Mouse (Mus musculus) midbrain, embryonic 11.5 days (tissue): ENCODE data around the gene Nxpe3. TPM values are rescaled to one million over a fixed set of nuclear protein-coding genes. Genes with fewer than 3 reads are reported as not detected.
"Not testable (repeated sequence)": the region's sequence is repeated elsewhere in the genome, so short reads cannot be mapped to it uniquely, and the experiment has no call there.

Experiments used
- ATAC-seq: fragments of 200-750 bp; cut with Nextera tagmentation; 2 replicates; pipeline ENCODE4 v1.8.0; 2017; ENCODE audit warnings: moderate TSS enrichment, moderate library complexity; ENCODE audit not compliant: low FRiP score
- DNase-seq: peaks from one replicate; pipeline ENCODE4 v3.0.0; 2015; ENCODE audit warnings: low spot score; ENCODE audit errors: missing footprints
- H3K27ac ChIP-seq: fragments of 300-500 bp; sonication (generic); 2 replicates; pipeline ENCODE4 v1.5.1; 2014; ENCODE audit warnings: low read depth, low read length
- H3K27me3 ChIP-seq: fragments of 300-500 bp; sonication (generic); 2 replicates; pipeline ENCODE4 v1.6.1; 2014; ENCODE audit warnings: mild to moderate bottlenecking, low read length, moderate library complexity, mixed read lengths; ENCODE audit not compliant: control insufficient read depth, insufficient read depth
- H3K36me3 ChIP-seq: fragments of 300-500 bp; sonication (generic); 2 replicates; pipeline ENCODE4 v1.6.1; 2014; ENCODE audit warnings: mild to moderate bottlenecking, low read length, moderate library complexity, mixed read lengths; ENCODE audit not compliant: control insufficient read depth, insufficient read depth
- H3K4me1 ChIP-seq: fragments of 300-500 bp; sonication (generic); 2 replicates; pipeline ENCODE4 v1.6.1; 2014; ENCODE audit warnings: low read length; ENCODE audit not compliant: control insufficient read depth, insufficient read depth
- H3K4me2 ChIP-seq: fragments of 300-500 bp; sonication (generic); 2 replicates; pipeline ENCODE4 v1.6.1; 2014; ENCODE audit warnings: mild to moderate bottlenecking, moderate library complexity
- H3K4me3 ChIP-seq: fragments of 300-500 bp; sonication (generic); 2 replicates; pipeline ENCODE4 v1.5.1; 2014; ENCODE audit warnings: low read depth, low read length
- H3K9ac ChIP-seq: fragments of 300-500 bp; sonication (generic); 2 replicates; pipeline ENCODE4 v1.6.1; 2014; ENCODE audit warnings: low read length
- H3K9me3 ChIP-seq: fragments of 300-500 bp; sonication (generic); 2 replicates; pipeline ENCODE4 v1.6.1; 2016; ENCODE audit warnings: low read length; ENCODE audit not compliant: control insufficient read depth
- WGBS: fragments of 180-500 bp; shearing (Covaris S2); extraction: QIAGEN DNeasy Blood & Tissue Kit; methylation state at CpG from one replicate; pipeline ENCODE4 v1.1.7; 2014; 5-methylcytosine and 5-hydroxymethylcytosine counted together
- polyA plus RNA-seq: library from polyadenylated mRNA; unstranded; fragments of >200 nt; fragmentation: Nextera tagmentation; extraction: Ambion mirVana; gene quantifications from 2 replicates; pipeline ENCODE4 v1.2.1, GENCODE M21; 2014

The Nxpe3 gene
- polyA plus RNA-seq, 1 experiment from 2014 or later, result 1.1 TPM

- Histone ChIP-seq H3K36me3 (no peaks in the 10 kb centered on the region), H3K27me3 (no peaks in the 10 kb centered on the region), H3K9ac (no peak overlapping the region), H3K4me2 (no peak overlapping the region), H3K9me3 (no peaks in the 10 kb centered on the region), H3K4me3 (no peak overlapping the region), H3K27ac (no peak overlapping the region), H3K4me1 (no peaks in the 10 kb centered on the region)
- 29% methylated on average over 7 of the region's 7 CpGs for WGBS
- peak; percentile 65 for ATAC-seq
- peak; percentile 95 for DNase-seq
Observed at GRCm38 (mm10) chr16:55863149-55863815, 31.8 kb downstream of the Nxpe3 start.

DNA sequence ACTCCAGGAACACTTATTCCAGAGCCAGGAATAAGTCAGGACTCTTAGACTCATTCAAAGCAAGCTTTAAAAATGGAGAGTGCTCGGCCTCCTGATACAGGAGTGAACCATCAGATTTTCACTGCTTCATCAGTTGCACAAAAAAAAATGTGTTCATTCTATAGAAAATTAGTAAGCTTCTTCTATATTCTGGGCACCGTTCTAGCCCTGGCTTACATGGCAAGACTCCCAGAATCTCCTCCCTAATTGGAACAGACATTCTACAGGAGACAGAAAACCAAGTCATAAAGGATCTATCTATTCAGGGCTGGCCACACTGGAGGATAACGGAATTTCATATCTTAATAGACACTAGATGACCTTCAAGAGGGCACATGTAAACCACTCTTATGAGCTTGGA, 34.0 kb downstream of the Nxpe3 start:
- Histone ChIP-seq H3K9ac (no peak overlapping the region), H3K4me2 (no peak overlapping the region), H3K4me1 (no peaks in the 10 kb centered on the region), H3K36me3 (no peaks in the 10 kb centered on the region; the same call in 1 of the 2 replicates), H3K27me3 (no peaks in the 10 kb centered on the region), H3K27ac (no peak overlapping the region), H3K4me3 (no peak overlapping the region), H3K9me3 (no peaks in the 10 kb centered on the region)
- ATAC-seq (no peak), DNase-seq (peak; percentile 8)
- 88% methylated on average over 3 of the region's 3 CpGs for WGBS

GRCm38 (mm10) chr16:55859421-55859820, 35.7 kb downstream of the Nxpe3 start:
- not testable (repeated sequence) for H3K4me3 ChIP-seq, H3K9ac ChIP-seq, ATAC-seq, H3K4me1 ChIP-seq, H3K27me3 ChIP-seq, H3K9me3 ChIP-seq, H3K27ac ChIP-seq, H3K4me2 ChIP-seq, H3K36me3 ChIP-seq
- 93% methylated on average over 4 of the region's 4 CpGs for WGBS
- DNase-seq, result peak; percentile 85

DNA sequence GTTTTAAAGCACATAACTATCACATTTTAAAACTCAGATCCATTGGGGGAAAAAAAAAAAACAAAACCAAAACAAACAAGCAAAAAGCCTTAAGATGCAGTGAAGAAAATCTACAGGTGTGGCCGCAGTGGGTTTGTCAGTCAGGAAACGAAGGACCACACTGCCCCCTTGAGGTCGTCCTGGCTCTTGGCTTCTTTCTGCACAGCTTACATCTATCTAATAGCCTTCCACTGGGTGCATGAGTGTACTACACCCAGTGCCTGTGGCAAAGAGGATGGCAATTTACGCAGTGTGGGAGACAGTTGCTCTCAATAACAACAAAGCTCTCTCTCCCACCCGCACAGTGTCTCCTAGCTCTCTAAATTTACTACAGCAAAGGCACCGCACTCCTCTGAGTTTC, 36.6 kb downstream of the Nxpe3 start:
- Histone ChIP-seq H3K4me1 (no peaks in the 10 kb centered on the region), H3K4me3 (no peak overlapping the region), H3K36me3 (no peaks in the 10 kb centered on the region; the same call in 1 of the 2 replicates), H3K4me2 (no peak overlapping the region), H3K27ac (no peak overlapping the region), H3K9me3 (no peaks in the 10 kb centered on the region), H3K9ac (no peak overlapping the region), H3K27me3 (no peaks in the 10 kb centered on the region)
- peak; percentile 64; the same call in 1 of the 2 replicates for ATAC-seq
- WGBS, result 63% methylated on average over 6 of the region's 6 CpGs
- DNase-seq, result peak; percentile 89

DNA sequence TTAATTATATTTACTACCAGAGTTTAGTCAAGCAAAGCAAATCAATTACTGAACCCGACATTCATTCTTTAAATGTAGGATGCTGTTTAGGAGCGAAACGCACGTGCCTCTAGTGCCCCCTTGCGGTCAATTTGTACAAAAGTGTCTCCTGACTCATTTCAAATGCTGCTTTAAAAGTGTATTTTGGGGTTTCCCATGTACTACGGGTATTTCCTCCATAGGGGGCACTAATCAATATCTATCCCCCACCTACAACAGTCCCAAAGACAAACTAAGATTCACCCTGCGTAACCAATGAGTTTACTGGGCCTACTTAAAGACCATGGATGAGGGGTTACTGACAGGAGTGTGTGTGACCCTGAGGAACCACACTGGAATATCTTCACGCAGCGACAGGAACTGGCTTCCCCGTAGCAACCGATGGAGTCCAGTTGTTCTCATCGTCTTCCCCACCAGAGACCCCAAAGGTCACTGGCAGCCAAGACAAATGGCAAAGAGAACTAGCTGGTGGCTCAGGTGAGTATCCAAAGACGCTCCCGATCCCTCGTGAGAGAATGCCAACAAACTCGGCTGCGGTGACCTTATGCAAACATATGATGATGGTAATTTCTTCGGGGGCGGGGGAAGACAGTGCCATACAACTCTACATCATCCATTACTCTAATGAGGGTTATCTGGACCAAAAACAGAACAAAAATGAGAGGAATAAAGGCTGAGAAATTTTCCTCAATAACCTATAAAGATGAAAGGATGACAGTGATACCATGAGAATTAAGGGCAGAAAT, 42.0 kb downstream of the Nxpe3 start:
- ATAC-seq, result peak; percentile 82
- no peak overlapping the region for H3K4me2 ChIP-seq
- no peaks in the 10 kb centered on the region; the same call in 1 of the 2 replicates for H3K36me3 ChIP-seq
- no peaks in the 10 kb centered on the region for H3K9me3 ChIP-seq
- H3K27ac ChIP-seq, result no peak overlapping the region
- peak; percentile 97 for DNase-seq
- no peak overlapping the region for H3K4me3 ChIP-seq
- no peaks in the 10 kb centered on the region for H3K4me1 ChIP-seq
- 59% methylated on average over 19 of the region's 19 CpGs for WGBS
- H3K9ac ChIP-seq, result no peak overlapping the region
- no peaks in the 10 kb centered on the region for H3K27me3 ChIP-seq

DNA sequence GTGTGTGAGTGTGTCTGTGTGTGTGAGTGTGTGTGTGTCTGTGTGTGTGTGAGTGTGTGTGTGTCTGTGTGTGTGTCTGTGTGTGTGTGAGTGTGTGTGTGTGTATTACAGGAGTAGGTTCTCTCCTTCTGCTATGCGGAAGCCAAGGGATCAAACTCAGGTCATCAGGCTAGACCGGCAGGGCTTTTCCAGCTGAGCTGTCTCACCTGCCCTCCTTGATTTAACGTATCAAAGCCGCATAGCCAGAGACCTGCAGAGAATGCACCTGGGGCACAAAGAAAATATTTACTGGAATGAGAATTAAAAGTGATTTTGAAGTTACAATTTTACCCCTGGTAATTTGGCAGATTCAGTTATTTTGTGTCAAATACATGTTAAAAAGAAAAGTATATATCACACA, 42.6 kb downstream of the Nxpe3 start:
- ATAC-seq (peak; percentile 51; the same call in 1 of the 2 replicates), DNase-seq (peak; percentile 81)

GRCm38 (mm10) chr16:55850485-55850884, 44.6 kb downstream of the Nxpe3 start:
- no peak overlapping the region for H3K4me3 ChIP-seq
- no peak overlapping the region for H3K27ac ChIP-seq
- ATAC-seq, result no peak
- no peaks in the 10 kb centered on the region for H3K9me3 ChIP-seq
- H3K4me1 ChIP-seq, result no peaks in the 10 kb centered on the region
- WGBS, result 88% methylated on average over 3 of the region's 3 CpGs
- H3K27me3 ChIP-seq, result no peaks in the 10 kb centered on the region
- no peaks in the 10 kb centered on the region for H3K36me3 ChIP-seq
- H3K9ac ChIP-seq, result no peak overlapping the region
- peak; percentile 21 for DNase-seq
- H3K4me2 ChIP-seq, result no peak overlapping the region

More for the DNA sequence above, 42.6 kb downstream of the Nxpe3 start:
- H3K4me1 ChIP-seq, result no peaks in the 10 kb centered on the region
- no peak overlapping the region for H3K9ac ChIP-seq
- no peaks in the 10 kb centered on the region for H3K9me3 ChIP-seq
- whole genome bisulfite sequencing, result 53% methylated on average over 4 of the region's 4 CpGs
- no peak overlapping the region for H3K4me3 ChIP-seq
- H3K27ac ChIP-seq, result no peak overlapping the region
- H3K27me3 ChIP-seq, result no peaks in the 10 kb centered on the region
- no peaks in the 10 kb centered on the region; the same call in 1 of the 2 replicates for H3K36me3 ChIP-seq
- no peak overlapping the region for H3K4me2 ChIP-seq

DNA sequence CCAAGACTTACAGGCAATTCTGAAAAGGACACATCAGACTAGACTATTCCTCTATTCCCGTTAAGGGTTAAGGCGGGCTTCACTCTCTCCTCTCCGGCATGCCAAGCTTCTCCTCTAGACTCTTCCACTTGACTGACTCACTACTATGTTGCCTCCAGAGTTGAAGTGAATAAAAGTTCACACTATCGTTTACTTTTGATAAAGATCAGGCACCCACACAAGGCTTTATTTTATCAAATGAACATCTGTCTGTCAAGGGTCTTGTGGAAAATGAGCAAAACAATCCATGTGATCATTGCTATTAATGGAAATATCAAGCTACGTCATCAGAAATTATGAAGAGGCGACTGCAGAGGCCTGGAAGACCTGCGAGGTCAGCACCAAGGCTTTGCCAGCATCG, 47.4 kb downstream of the Nxpe3 start:
- Histone ChIP-seq H3K4me1 (no peaks in the 10 kb centered on the region), H3K36me3 (peaks cover 5% of the 10 kb centered on the region), H3K4me3 (no peak overlapping the region), H3K27me3 (no peaks in the 10 kb centered on the region), H3K9ac (no peak overlapping the region), H3K4me2 (no peak overlapping the region), H3K27ac (no peak overlapping the region), H3K9me3 (no peaks in the 10 kb centered on the region)
- no peak for ATAC-seq
- 91% methylated on average over 8 of the region's 8 CpGs for WGBS
- no peak for DNase-seq

- Histone ChIP-seq H3K36me3 (peaks cover 5% of the 10 kb centered on the region), H3K27me3 (no peaks in the 10 kb centered on the region), H3K9ac (no peak overlapping the region), H3K4me3 (no peak overlapping the region), H3K27ac (no peak overlapping the region), H3K4me1 (no peaks in the 10 kb centered on the region), H3K4me2 (no peak overlapping the region), H3K9me3 (no peaks in the 10 kb centered on the region)
- whole genome bisulfite sequencing, result 93% methylated on average over 3 of the region's 3 CpGs
- ATAC-seq, result no peak
- DNase-seq, result no peak
Observed at GRCm38 (mm10) chr16:55844847-55845246, 50.2 kb downstream of the Nxpe3 start.
